Mouse (Mus musculus): Measurements from ENCODE around the gene Mgrn1. TPM values are rescaled to one million over a fixed set of nuclear protein-coding genes. Genes with fewer than 3 reads are reported as not detected.

Gene Mgrn1
- polyA plus RNA-seq, 1 experiment = 22.1 TPM

- no peak overlapping the region for H3K27ac ChIP-seq (ENCODE audit: control insufficient read depth, insufficient read depth, low read depth, low read length, poor library complexity)
- TF ChIP-seq CTCF (IDR thresholded peaks at IDR 0.05; ENCODE audit: control insufficient read depth, insufficient read depth, low read length) (no peak), POLR2A (IDR thresholded peaks at IDR 0.05; ENCODE audit: borderline replicate concordance, control insufficient read depth, low read depth, low read length) (no peak)
- WGBS = 88% methylated on average over 10 of the region's 10 CpGs
- H3K4me1 ChIP-seq (ENCODE audit: control insufficient read depth, insufficient read depth, low read length) = peaks cover 3% of the 10 kb centered on the region
- H3K4me3 ChIP-seq (replicated peaks; ENCODE audit: control insufficient read depth, low read depth, low read length) = no peak overlapping the region
Observed at GRCm38 (mm10) chr16:4940311-4940850, 54.3 kb downstream of the Mgrn1 start.

DNA sequence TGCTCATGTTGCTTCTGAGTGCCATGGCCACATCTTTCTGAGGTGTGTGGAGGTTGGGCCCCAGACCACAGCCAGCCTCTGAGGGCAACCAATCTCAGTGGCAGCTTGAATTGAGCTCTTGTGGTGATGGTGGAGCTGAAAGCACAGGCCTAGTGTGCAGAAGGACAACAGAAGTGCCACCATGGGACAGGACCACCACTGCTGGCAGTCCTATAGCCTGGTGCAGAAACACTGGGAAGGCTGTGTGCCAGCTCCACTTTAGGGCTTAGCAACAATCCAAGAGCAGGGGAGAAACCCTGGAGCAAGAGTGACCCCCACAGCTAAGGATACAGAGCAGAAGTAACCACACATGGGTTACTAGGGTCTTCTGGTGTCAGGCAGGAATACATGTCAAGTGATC is 55.0 kb downstream of the Mgrn1 start:
- no peak for TF ChIP-seq POLR2A (IDR thresholded peaks at IDR 0.05; ENCODE audit: borderline replicate concordance, control insufficient read depth, low read depth, low read length)
- no peak for TF ChIP-seq CTCF (IDR thresholded peaks at IDR 0.05; ENCODE audit: control insufficient read depth, insufficient read depth, low read length)
- H3K4me3 ChIP-seq (replicated peaks; ENCODE audit: control insufficient read depth, low read depth, low read length) = no peak overlapping the region
- H3K4me1 ChIP-seq (ENCODE audit: control insufficient read depth, insufficient read depth, low read length) = no peaks in the 10 kb centered on the region
- no peak overlapping the region for H3K27ac ChIP-seq (ENCODE audit: control insufficient read depth, insufficient read depth, low read depth, low read length, poor library complexity)

DNA sequence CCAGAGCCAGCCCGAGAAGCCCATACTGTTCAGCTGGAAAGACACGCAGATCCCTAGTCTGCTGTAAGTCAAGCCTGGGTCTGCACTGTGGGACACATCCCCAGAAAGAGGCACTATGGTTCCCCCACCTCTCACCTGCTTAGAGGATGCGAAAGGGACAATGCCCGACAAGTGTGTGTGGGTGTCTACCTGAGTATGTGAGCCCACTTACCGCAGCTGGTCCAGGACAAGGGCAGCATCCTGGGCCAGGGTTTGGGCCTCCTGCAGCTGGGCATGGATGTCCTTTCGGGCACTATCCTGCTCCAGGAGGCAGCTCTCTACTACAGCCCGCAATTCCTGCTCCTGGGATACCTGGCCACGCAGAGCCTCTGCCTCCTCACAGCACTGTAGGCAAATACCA is 56.8 kb downstream of the Mgrn1 start:
- Histone ChIP-seq H3K4me3 (replicated peaks; ENCODE audit: control insufficient read depth, low read depth, low read length) (no peak overlapping the region), H3K27ac (ENCODE audit: control insufficient read depth, insufficient read depth, low read depth, low read length, poor library complexity) (no peak overlapping the region), H3K4me1 (ENCODE audit: control insufficient read depth, insufficient read depth, low read length) (no peaks in the 10 kb centered on the region)
- no peak for TF ChIP-seq CTCF (IDR thresholded peaks at IDR 0.05; ENCODE audit: control insufficient read depth, insufficient read depth, low read length)
- 88% methylated on average over 8 of the region's 8 CpGs for WGBS

- Histone ChIP-seq H3K27ac (ENCODE audit: control insufficient read depth, insufficient read depth, low read depth, low read length, poor library complexity) (no peak overlapping the region), H3K4me1 (ENCODE audit: control insufficient read depth, insufficient read depth, low read length) (no peaks in the 10 kb centered on the region), H3K4me3 (replicated peaks; ENCODE audit: control insufficient read depth, low read depth, low read length) (no peak overlapping the region)
- TF ChIP-seq CTCF (IDR thresholded peaks at IDR 0.05; ENCODE audit: control insufficient read depth, insufficient read depth, low read length) (no peak), POLR2A (IDR thresholded peaks at IDR 0.05; ENCODE audit: borderline replicate concordance, control insufficient read depth, low read depth, low read length) (no peak)
- 87% methylated on average over 3 of the region's 3 CpGs for WGBS
Observed at GRCm38 (mm10) chr16:4943431-4943830, 57.4 kb downstream of the Mgrn1 start.

GRCm38 (mm10) chr16:4945415-4945814 is 59.4 kb downstream of the Mgrn1 start:
- TF ChIP-seq POLR2A (IDR thresholded peaks at IDR 0.05; ENCODE audit: borderline replicate concordance, control insufficient read depth, low read depth, low read length) (no peak), CTCF (IDR thresholded peaks at IDR 0.05; ENCODE audit: control insufficient read depth, insufficient read depth, low read length) (no peak)
- H3K27ac ChIP-seq (ENCODE audit: control insufficient read depth, insufficient read depth, low read depth, low read length, poor library complexity) = no peak overlapping the region
- H3K4me3 ChIP-seq (replicated peaks; ENCODE audit: control insufficient read depth, low read depth, low read length) = no peak overlapping the region
- no peaks in the 10 kb centered on the region for H3K4me1 ChIP-seq (ENCODE audit: control insufficient read depth, insufficient read depth, low read length)
- WGBS = 80% methylated on average over 4 of the region's 4 CpGs

- TF ChIP-seq CTCF (IDR thresholded peaks at IDR 0.05; ENCODE audit: control insufficient read depth, insufficient read depth, low read length) = no peak
- TF ChIP-seq POLR2A (IDR thresholded peaks at IDR 0.05; ENCODE audit: borderline replicate concordance, control insufficient read depth, low read depth, low read length) = no peak
- WGBS = 87% methylated on average over 3 of the region's 3 CpGs
- H3K27ac ChIP-seq (ENCODE audit: control insufficient read depth, insufficient read depth, low read depth, low read length, poor library complexity) = no peak overlapping the region
- no peaks in the 10 kb centered on the region for H3K4me1 ChIP-seq (ENCODE audit: control insufficient read depth, insufficient read depth, low read length)
- H3K4me3 ChIP-seq (replicated peaks; ENCODE audit: control insufficient read depth, low read depth, low read length) = no peak overlapping the region
Observed at GRCm38 (mm10) chr16:4946155-4946554, 60.1 kb downstream of the Mgrn1 start.

GRCm38 (mm10) chr16:4947378-4947777 is 61.3 kb downstream of the Mgrn1 start:
- TF ChIP-seq POLR2A (IDR thresholded peaks at IDR 0.05; ENCODE audit: borderline replicate concordance, control insufficient read depth, low read depth, low read length) (no peak), CTCF (IDR thresholded peaks at IDR 0.05; ENCODE audit: control insufficient read depth, insufficient read depth, low read length) (no peak)
- Histone ChIP-seq H3K4me3 (replicated peaks; ENCODE audit: control insufficient read depth, low read depth, low read length) (no peak overlapping the region), H3K4me1 (ENCODE audit: control insufficient read depth, insufficient read depth, low read length) (no peaks in the 10 kb centered on the region), H3K27ac (ENCODE audit: control insufficient read depth, insufficient read depth, low read depth, low read length, poor library complexity) (no peak overlapping the region)
- WGBS = 90% methylated on average over 4 of the region's 4 CpGs

- 89% methylated on average over 3 of the region's 3 CpGs for WGBS
- H3K4me1 ChIP-seq (ENCODE audit: control insufficient read depth, insufficient read depth, low read length) = no peaks in the 10 kb centered on the region
- no peak overlapping the region for H3K4me3 ChIP-seq (replicated peaks; ENCODE audit: control insufficient read depth, low read depth, low read length)
- H3K27ac ChIP-seq (ENCODE audit: control insufficient read depth, insufficient read depth, low read depth, low read length, poor library complexity) = no peak overlapping the region
- no peak for TF ChIP-seq POLR2A (IDR thresholded peaks at IDR 0.05; ENCODE audit: borderline replicate concordance, control insufficient read depth, low read depth, low read length)
Observed at GRCm38 (mm10) chr16:4956609-4957008, 70.6 kb downstream of the Mgrn1 start.

GRCm38 (mm10) chr16:4957446-4957845 is 71.4 kb downstream of the Mgrn1 start:
- WGBS = 76% methylated on average over 3 of the region's 3 CpGs
- Histone ChIP-seq H3K4me1 (ENCODE audit: control insufficient read depth, insufficient read depth, low read length) (no peaks in the 10 kb centered on the region), H3K27ac (ENCODE audit: control insufficient read depth, insufficient read depth, low read depth, low read length, poor library complexity) (no peak overlapping the region), H3K4me3 (replicated peaks; ENCODE audit: control insufficient read depth, low read depth, low read length) (no peak overlapping the region)
- TF ChIP-seq POLR2A (IDR thresholded peaks at IDR 0.05; ENCODE audit: borderline replicate concordance, control insufficient read depth, low read depth, low read length) (no peak), CTCF (IDR thresholded peaks at IDR 0.05; ENCODE audit: control insufficient read depth, insufficient read depth, low read length) (no peak)

Measured in bone marrow, adult 2 months (tissue).